Mouse (Mus musculus): ENCODE data around the gene Syt12. TPM values are rescaled to one million over a fixed set of nuclear protein-coding genes. Genes with fewer than 3 reads are reported as not detected.

The Syt12 gene
- polyA plus RNA-seq, 1 experiment from 2014 or later: 0.82 TPM

DNA sequence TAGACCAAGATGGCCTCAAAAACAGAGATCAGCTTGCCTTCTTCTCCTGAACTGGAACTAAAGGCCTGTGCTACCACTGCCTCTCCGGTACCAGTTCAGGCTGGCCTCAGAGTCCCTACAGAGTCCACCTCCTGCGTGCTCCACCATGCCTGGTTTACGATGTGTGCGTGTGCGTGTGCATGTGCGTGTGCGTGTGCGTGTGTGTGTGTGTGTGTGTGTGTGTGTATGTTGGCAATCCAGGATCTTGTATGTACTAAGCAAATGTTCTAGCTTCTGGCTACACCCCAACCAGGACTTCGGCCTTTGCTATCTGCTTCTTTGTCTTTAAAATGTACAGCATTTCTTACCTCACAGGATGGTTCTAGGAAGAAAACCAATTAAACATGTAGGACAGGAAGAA, 28.0 kb downstream of the Syt12 start:
- DNase-seq (ENCODE audit: low spot score): no peak

DNA sequence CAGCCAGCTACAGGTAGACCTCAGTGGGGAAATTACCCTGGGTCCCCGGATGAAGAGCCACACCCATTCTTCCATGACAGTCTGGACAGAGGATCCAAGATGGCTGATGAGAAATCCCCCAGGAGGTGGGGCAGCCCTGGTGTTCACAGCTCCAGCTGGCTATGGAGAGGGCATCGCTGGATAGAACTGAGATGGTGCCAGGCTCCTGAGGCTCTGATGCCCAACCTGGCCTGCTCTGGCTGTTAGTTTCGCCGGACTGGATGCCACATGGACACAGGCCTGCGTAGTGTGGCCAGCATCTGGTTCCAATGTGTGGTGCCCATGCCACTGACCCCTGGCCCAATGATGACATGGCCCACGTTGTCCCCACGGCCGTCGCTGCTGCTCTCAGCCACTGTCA, 29.8 kb downstream of the Syt12 start:
- no peak for DNase-seq (ENCODE audit: low spot score)

DNA sequence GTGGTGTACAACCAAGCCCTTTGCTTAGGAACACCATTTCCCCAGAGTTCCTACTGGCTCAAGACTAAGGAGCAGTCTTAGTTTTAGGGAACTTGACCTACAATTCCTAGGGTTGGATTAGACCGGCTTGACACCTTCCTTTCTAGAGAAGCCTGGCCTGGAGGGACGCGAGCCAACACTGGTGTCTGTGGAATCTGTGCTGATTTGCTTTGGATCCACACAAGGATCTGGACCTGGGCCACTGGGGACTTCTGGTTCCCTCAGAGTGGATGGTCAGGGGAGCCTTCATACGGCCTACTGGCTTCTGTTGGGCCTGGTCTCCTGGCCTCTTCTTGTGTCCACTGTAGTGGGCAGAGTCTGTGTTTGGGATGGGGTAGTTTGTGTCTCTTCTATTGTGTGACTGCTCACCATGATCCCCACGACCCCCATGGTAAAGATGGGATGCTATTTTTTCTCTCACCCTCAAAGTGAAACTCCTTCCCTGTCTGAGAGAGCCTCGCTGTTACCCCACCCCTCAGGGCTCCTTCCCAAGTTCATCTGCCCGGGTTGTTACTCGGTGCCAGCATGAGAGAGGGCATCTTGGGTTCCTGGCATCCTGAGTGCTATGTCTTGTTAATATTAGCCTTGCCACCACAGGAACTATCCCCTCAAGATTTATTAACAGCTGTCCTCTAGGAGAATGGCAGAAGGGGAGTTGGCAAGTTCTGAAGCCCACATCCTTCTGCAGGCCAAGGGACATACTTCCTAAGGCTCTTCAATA, 30.4 kb downstream of the Syt12 start:
- DNase-seq (ENCODE audit: low spot score): no peak

DNA sequence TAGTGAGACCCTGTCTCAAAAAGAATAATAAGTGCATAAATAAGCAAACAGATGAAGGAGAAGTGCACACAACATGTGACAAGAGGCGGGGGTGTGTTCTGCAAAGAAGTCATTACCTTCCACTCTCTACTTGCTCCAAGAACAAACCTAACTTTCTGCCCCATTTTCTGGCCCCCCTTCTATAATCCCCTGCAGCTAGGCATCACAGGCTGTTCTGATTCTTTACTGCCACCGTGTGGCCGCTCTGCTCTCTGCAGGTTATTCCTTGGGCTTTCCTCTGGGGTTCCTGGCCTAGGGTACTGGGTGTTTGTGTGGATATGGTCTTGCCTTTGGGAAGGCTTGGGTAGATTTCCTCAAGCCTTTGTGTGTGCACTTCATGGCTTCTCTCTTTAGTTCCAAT, 34.8 kb downstream of the Syt12 start:
- DNase-seq (ENCODE audit: low spot score): peak; percentile 65

DNA sequence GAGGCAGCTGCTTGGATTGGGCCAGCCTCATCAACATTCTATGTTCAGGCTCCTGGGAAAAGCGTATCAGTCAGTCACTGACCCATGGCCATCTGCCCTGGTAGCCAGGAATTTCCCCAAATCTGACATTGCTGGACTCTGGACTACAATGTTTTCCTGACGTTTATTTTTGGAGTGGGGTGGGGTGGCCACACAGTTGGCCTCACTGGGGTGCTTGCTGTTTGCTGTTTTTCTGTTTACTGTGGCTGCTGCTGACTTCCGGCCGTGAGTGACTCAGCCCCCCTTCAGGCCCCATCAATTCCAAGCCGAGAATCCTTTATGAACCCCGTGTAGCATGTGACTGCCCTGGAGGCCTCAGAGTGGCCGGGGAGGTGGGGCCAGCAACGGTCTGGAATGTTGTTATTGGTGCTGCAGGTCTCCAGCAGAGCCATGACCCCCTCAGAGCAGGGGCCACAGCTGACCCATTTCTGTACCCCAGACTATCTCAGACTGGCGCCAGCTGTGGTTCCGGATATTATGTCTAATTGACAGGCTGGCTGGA, 35.6 kb downstream of the Syt12 start:
- no peak for DNase-seq (ENCODE audit: low spot score)

DNA sequence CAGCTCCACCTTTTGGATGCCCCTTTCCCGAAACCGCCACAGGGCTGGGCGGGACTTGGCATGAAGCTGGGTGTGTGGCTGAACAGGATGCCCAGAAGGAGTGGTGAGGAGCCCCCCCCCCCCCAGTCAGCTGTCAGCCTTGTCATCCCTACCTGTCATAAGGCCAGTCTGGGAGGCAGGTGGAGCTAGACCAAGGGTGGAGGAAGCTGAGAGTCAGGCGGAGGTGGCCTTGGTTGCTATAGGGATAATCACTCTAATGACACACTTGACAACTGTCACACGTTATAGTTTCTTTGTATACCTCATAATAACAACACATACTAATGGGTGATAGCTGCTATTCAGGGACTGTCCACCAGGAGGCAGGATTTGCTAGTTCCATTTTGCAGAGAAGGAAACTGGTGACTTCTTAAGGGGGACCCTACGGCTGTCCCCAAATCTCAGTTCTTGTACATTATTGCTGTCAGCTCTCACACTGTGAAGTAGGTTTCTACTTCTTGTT, 36.1 kb downstream of the Syt12 start:
- DNase-seq (ENCODE audit: low spot score): peak; percentile 65

DNA sequence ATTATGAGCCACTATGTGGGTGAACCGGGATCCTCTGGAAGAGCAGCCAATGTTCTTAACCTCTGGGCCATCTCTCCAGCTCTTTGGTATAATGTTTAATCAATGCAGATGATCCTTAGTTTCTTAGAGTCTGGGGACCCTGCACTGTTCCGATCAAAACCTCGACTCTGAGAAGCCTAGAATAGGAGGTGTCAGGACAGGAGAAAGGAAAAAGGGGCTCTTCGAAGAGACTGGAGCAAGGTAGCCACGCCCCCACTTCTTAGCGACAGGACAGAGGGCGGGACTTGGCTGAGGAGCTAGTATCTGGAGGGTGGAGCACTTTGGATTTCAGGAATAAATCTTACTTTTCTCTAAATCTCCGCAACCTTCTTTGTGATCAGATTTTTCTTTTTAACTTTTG, 37.0 kb downstream of the Syt12 start:
- DNase-seq (ENCODE audit: low spot score): no peak

DNA sequence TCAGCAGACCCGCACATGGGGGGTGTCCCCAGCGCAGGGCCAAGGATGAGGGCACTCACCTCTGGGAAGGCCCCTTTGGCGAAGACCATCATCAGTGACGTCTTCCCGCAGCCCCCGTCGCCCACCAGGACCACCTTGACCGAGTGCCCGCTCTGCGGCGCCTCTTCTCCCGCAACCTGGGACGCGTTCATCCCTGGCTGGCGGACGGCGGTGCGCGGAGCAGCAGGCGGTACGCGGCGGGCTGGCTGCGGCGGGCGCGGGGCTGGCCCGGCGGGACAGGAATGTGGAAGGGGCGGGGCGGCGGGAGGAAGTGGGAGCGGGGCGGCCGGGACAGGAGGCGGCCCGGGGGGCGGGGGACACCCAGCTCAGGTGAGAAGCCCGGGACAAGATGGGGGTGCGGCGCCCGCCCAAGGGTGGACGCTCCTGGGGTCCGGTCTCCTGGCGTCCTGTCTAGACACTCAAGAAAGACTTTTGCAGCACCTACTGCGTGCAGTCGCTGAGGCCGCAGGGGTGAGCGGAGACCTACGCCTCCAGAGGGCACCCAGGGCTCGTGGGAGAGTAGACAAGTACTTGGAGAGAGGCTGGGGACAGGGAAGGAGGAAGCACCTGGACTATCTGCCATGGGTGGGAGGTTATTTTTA, 38.0 kb downstream of the Syt12 start, which contains the start of gene Rhod:
TSS of gene Rhod (minus strand) at position 272 of the 641 bp plus-strand sequence.
- DNase-seq (ENCODE audit: low spot score): no peak

DNA sequence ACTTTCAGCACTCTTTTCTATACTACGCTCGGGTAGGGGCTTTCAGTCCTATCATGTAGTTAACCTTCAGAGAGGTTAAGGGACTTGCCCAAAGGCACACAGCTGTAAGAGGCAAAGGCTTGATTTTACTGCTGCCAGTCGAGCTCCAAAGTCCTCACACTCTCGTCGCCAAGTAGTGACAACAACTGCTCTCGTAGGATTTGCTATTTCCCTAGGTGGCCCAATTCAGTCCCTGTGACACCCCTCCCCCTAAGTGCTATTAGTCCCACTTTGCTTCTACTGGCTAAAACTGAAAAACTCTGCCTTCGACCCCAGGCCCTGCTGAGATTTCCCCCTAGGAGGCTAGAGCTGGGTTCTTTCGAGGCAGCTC, 38.5 kb downstream of the Syt12 start:
- DNase-seq (ENCODE audit: low spot score): no peak

DNA sequence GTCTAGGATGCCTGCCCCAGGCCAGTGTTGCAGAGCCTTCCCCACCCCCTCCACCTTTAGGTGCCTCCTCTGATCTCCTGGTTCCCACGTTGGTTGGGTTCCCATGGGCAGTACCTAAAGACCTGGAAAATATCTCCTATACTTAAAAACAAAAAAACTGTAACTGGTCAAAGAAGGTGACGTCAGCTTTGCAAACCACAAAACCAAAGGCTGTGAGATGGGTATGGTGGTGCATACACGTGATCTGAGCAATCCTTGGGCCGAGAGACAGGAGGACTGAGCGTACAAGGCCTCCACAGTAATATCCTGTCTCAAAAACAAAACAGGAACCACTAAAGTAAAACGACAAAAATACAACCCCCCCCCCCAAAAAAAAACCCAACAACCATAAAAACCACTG, 39.4 kb downstream of the Syt12 start:
- no peak for DNase-seq (ENCODE audit: low spot score)

DNA sequence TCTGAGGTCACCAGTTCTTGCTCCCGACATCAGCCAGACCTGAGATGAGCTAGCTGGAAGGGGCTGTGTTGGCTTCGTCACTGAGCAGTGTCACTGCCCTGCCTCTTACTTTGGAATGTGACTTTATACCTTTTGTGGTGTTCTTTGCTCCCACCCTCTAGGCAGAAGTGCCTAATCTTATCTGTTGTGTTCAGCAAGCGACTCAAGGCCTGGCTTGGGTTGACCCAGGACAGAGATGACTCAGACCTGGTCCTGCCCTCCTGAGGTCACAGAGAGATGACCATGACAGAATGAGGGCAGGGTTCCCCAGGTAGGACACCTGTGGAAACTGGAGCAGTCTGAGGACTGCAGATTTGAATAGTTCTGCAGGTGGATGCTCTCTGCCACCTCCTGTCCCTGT, 41.0 kb downstream of the Syt12 start:
- DNase-seq (ENCODE audit: low spot score): no peak

DNA sequence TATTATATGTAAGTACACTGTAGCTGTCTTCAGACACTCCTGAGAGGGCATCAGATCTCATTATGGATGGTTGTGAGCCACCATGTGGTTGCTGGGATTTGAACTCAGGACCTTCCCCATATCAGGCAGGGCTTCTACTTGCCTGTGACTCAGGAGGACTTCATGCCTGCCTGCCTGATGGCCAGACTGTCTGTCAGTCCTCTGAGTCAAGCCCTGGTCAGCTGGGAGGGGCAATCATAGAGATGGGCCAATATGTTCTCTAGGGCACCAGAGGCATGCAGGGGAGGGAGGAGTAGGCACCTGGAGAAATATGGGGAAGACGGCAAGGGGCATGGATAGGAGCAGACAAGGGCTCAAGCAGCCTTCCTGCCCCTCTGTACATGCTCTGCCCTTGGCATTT, 42.2 kb downstream of the Syt12 start:
- no peak for DNase-seq (ENCODE audit: low spot score)

DNA sequence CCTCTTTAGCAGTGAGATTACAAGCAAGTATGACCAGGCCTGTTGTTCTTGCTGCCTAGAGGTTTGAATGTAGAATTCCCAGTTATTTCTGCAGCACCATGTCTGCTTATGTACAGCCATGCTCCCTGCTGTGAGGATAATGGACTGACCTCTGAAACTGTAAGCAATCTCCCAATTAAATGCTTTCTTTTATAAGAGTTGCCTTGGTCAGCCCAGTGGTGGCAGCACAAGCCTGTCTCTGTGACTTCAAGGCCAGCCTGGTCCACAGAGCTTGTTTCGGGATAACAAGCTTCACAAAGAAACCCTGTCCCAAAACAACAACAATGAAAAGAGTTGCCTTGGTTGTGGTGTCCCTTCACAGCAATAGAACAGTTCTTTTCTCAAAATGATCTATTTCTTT, 43.5 kb downstream of the Syt12 start:
- no peak for DNase-seq (ENCODE audit: low spot score)

DNA sequence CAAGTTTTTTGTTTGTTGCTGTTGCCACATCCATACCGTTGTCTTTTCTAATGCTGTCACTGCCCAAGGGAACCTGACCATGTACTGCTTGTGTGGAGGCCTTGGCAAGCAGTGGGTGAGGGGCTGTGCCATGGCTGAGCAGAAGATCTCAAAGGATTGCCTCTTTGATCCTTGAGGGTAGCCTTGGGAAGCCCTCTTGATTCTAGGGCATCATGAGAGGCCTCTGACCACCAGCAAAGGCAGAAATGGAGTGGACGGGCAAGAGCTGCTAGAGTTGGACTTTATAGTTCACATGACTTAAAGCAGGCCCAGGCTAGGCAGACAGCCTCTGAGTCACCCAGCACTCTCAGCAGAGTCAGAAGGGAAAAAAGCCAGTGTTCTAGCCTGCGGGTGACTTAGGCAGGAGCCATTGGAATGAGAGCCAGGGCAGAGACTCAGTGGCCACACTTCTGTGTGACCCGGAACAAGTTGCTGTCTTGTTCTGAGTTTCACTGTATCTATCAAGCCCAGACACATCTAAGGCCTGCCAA, 47.1 kb downstream of the Syt12 start:
- DNase-seq (ENCODE audit: low spot score): no peak

DNA sequence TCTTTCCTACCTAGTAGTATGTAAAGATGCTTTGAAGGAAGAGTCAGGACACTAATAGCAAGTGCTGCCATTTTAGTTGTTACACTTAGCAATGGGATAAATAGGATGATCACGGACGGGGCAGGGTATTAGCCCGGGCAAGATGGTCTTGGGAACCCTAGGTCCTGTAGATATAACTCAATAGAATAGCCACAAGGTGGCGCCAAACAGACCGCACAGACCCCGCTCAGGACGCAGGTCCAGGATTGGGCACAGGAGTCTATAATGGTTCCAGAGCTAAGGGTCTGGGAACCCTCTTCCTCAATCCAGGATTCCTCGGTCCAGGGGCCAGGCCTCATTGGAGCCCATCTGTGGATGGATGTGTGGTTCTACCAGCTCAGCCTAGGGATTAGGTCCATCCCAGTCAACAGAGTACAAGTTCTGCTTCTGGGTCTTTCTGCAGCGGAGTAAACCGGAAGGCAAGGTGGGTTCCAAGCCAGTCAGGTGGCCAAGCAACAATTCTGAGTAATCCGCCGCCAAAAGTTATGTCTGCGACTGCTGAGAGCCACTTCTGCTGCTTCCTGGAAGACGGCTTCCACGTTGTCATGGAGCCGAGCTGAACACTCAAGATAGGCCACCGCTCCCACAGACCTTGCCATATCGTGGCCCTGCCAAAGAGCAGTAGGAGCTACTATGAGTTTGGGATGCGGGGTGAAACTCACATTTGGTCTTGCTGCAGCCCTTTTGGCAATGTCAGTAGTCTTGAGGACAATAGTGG, 51.5 kb downstream of the Syt12 start:
- DNase-seq (ENCODE audit: low spot score): peak; percentile 37

DNA sequence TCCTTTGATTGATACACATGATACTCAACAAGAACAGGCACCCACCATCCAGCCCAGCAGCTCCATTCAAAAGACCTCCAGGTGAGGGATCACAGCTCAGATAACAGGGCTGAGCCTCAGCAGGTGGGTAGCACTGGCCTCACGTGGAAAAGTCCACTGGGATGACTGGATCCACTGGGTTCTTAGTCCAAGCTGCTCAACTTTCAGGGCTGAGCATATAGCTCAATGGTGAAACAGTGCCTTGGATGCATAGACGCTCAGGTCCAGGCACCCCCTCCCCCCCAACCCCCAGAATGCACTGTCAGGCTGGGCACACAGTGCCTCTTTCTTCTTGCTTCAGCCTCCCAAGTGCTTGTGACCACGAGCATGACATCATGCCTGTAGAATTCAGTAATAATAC, 54.2 kb downstream of the Syt12 start:
- DNase-seq (ENCODE audit: low spot score): no peak

DNA sequence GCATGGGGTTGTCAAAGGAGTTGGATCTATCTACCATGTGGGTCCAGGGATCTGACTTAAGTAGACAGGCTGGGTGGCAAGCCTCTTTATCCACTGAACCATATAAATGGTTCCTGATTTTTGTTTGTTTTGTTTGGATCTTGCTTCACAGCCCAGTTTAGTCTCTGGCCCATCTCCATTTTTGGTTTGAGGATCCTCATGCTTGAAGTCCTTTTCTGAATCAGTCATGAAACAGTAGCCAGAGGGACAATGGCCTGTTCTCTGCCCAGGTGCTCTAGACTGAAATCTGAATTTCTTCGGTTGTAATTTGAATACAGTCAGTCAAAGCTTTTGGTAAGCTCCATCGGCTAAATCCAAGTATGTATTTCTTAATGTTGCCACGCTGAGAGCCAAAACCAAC, 54.7 kb downstream of the Syt12 start:
- DNase-seq (ENCODE audit: low spot score): no peak

DNA sequence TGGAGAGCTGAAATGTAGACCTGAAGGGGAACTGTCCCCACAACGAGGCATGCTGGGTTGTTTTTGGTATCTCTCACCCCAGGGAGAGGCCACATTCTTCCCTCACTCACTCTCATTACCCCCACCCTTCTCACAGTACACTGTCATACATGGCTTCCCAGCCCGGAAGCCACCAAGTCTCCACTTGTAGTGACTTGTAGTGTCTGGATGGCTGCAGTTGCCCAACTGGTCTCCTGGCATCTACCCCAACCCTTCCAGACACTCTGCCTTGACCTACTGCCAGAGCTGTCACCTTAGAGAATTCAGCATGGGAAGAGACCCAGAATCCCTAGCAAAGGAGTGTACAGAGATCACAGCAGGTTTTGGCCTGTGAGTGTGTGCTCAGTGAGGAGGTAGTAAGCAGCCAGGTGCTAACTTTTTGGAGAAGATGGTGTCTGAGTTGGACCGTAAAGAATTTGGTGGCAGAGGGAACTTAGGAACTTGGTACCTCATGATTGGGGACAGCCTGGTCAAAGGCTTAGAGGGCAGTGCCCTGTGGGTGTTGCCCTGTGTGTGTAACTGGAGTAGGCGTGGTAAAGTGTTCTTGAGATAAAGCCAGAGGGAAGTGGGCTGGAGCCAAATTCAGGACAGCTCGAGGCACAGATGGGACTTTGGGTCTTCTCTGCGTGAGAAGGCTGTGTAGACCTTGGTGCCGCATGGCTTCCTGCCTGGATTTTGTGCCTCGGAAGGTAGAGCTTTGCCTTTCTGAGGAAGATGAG, 56.9 kb downstream of the Syt12 start:
- no peak for DNase-seq (ENCODE audit: low spot score)

DNA sequence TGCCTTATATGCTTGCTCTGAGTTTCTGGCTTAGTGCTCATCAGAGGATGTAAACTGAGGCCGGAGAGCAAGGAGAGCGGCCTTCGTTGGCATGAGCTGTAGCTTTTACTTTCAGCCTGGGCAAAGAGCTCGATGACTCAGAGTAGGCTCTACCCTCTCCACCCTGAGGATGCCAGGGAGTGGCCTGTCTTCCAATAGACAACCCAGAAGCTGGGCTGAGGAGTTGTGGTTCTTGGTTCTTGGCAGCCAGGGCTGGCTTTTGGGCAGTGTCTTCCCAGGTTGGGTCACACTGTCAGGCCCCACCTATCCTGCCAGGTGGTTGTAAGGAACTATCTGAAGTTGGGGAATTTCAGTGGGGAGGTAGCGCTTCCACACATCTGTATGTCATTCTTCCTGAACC, 57.5 kb downstream of the Syt12 start:
- no peak for DNase-seq (ENCODE audit: low spot score)

DNA sequence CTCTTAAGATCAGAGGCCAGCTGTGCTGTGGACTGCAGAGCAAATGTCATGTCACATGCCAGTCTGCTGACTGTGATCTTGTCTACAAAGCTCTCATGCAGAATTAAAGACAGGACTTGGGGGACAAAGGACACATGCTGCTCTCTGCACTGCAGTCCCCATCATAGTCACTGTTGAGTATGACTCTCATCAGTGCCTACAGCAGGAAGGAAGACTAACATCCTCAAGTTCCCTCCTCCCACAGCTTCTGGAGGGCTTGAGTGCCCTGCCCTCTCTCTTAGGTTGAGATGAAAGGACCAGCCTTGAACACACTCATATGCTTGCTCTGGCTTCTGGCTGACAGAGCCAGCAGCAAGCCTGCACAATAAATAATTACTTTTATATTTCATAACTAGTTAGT, 59.5 kb downstream of the Syt12 start:
- no peak for DNase-seq (ENCODE audit: low spot score)

DNA sequence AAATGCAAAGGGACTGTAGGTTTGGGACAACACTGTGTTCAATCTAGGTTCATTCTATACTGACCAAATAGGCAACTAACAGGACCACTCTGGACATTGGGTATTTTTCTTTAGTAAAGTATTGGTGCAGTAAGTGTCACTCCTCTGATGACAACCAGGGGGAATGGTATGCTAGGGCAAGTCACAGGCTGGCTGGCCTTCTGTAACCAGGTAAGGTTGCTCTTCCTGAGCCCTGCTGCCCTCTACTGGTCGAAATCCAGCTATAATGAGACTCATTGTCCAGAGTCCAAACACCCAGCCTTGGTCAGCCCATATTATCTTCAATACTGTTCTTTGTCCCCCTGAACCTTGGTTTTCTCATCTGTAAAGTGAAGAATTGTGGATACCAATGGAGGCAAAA, 60.1 kb downstream of the Syt12 start:
- peak; percentile 64 for DNase-seq (ENCODE audit: low spot score)
